Mouse (Mus musculus) heart, adult 2 months (tissue): ENCODE results near the gene Noct. TPM values are rescaled to one million over a fixed set of nuclear protein-coding genes. Genes with fewer than 3 reads are reported as not detected.
"Not testable (repeated sequence)": the region's sequence is repeated elsewhere in the genome, so short reads cannot be mapped to it uniquely, and the experiment has no call there.

ENCODE experiments used
- DNase-seq, 2 experiments: peaks; one replicate each; pipeline ENCODE4 v3.0.0; 2021
- H3K27ac ChIP-seq: fragments of 200-600 bp; 2 replicates; pipeline ENCODE4 v1.8.1; 2022
- H3K27me3 ChIP-seq: fragments of 200-500 bp; 2 replicates; pipeline ENCODE4 v1.6.1; 2012; ENCODE audit warnings: mild to moderate bottlenecking, low read length, inconsistent platforms, mixed read lengths; ENCODE audit not compliant: control insufficient read depth, insufficient read depth
- H3K36me3 ChIP-seq: fragments of 200-500 bp; 2 replicates; pipeline ENCODE4 v1.6.1; 2012; ENCODE audit warnings: low read length, inconsistent platforms; ENCODE audit not compliant: control insufficient read depth, insufficient read depth
- H3K4me1 ChIP-seq: fragments of 200-500 bp; 2 replicates; pipeline ENCODE4 v1.6.1; 2011; ENCODE audit warnings: low read length; ENCODE audit not compliant: control insufficient read depth, insufficient read depth
- H3K4me3 ChIP-seq: fragments of 200-600 bp; 2 replicates; pipeline ENCODE4 v1.8.1; 2022
- H3K79me2 ChIP-seq: fragments of 200-500 bp; replicated peaks from 2 replicates; pipeline ENCODE4 v1.6.1; 2012; ENCODE audit warnings: mild to moderate bottlenecking, inconsistent platforms, low read length, moderate library complexity, mixed read lengths; ENCODE audit not compliant: control insufficient read depth, insufficient read depth
- H3K9ac ChIP-seq: fragments of 200-500 bp; 2 replicates; pipeline ENCODE4 v1.6.1; 2012; ENCODE audit warnings: low read depth, mild to moderate bottlenecking, control low read depth, inconsistent platforms, low read length, mixed read lengths
- CTCF ChIP-seq: fragments of 200-600 bp; IDR thresholded peaks from 2 replicates; pipeline ENCODE4 v1.8.1; 2022; ENCODE audit warnings: antibody characterized with exemption, mild to moderate bottlenecking, moderate library complexity
- EP300 ChIP-seq: fragments of 200-500 bp; IDR thresholded peaks from 2 replicates; pipeline ENCODE4 v1.6.1; 2011; ENCODE audit warnings: low read depth, low read length, control low read depth; ENCODE audit not compliant: insufficient read depth
- POLR2A ChIP-seq: fragments of 200-500 bp; IDR thresholded peaks from 2 replicates; pipeline ENCODE4 v1.6.1; 2011; ENCODE audit warnings: mild to moderate bottlenecking, low read depth, low read length, control low read depth; ENCODE audit not compliant: insufficient read depth
- WGBS: fragments of 180-500 bp; shearing (Covaris S2); methylation state at CpG from one replicate; pipeline ENCODE4 v1.1.7; 2018; 5-methylcytosine and 5-hydroxymethylcytosine counted together
- intact Hi-C: fragments of 180-260 bp; cut with DNase I; formaldehyde crosslinking; loops from one replicate; pipeline ENCODE4 v1.15.1; 2025
- long read RNA-seq: library from polyadenylated mRNA; stranded (forward); transcript quantifications from one replicate; pipeline ENCODE4 v2.0.0, GENCODE M21; 2021
- polyA plus RNA-seq: library from polyadenylated mRNA; depleted of rRNA; stranded (reverse); fragments of >200 nt; gene quantifications from 2 replicates; pipeline ENCODE4 v1.2.3, GENCODE M21; 2012; rRNA removed
- total RNA-seq, 2 experiments: library from RNA; stranded (reverse); gene quantifications; 2 replicates each; pipeline ENCODE4 v1.2.3; 2021

The Noct gene
- total RNA-seq, result 10 to 100 TPM; 39.4 to 45.1 TPM
- 23.2 and 28.9 TPM in 2 replicates for polyA plus RNA-seq
- long read RNA-seq, transcript Noct-201 (3 exons, 3,059 nt), result major isoform, 49 of 50 reads
- long read RNA-seq, partial matches to known transcripts, result 0 of 50 reads
- long read RNA-seq, other reads (novel, unspliced or antisense), result 1 of 50 reads

DNA sequence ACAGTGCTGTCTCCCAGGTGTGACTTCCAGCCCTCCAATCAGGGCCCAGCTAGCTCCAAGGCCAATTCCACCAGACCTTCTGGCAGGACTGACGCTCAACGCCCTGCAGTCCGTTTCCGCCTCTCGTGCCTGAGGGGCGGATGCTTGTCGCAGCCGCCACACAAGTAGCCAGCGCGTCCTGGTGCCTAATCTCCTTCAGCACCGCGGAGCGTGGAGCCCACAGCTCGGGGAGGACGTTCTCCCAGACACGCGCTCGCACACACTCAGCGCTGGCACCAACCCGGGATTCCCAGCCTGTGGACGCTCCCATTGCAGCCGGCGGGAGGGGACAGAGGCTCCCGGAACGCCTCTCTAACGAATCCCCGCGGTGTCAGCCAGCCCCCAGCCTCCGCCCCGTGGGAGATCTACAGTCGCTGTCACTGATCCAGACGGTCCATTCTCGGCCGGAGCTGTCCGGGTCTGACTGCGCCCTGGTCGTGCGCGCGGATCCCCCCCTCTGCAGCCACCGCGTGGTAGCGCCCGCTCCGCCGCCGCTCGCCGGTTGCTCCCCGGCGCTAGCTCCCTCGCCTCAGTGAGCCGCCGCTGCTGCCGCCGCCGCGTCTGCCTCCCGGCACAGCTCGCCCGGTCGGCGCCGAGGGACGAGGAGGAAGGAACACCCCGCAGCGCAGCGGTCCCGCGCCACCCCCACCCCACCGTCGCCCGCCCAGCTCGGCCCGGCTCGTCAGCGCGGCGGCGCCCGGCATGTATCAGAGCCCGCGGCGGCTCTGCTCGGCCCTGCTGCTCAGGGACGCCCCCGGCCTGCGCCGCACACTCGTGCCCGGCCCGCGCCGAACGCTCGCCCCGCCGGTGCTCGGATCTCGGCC, at the start of gene Noct:
TSS of gene Noct (plus strand) at position 85 of the 863 bp plus-strand sequence.
- H3K9ac ChIP-seq, result peak within 1 kb of the TSS; percentile 91
- peaks cover 1% of the 10 kb centered on the region for H3K4me1 ChIP-seq
- peaks cover 2% of the 10 kb centered on the region; the same call in 1 of the 2 replicates for H3K79me2 ChIP-seq
- H3K36me3 ChIP-seq, result no peaks in the 10 kb centered on the region; the same call in 1 of the 2 replicates
- intact Hi-C loops, result loop anchor here (1.0 to 5.0 kb wide), 2 partner anchors 30 to 67 kb away; no protein-coding TSS in a partner anchor
- DNase-seq, result peak; percentile 91 to 93
- peak within 1 kb of the TSS; percentile 100 for H3K27ac ChIP-seq
- H3K4me3 ChIP-seq, result peak within 1 kb of the TSS; percentile 57
- no peaks in the 10 kb centered on the region for H3K27me3 ChIP-seq
- TF ChIP-seq POLR2A (peak; percentile 75), CTCF (no peak), EP300 (peak; percentile 91)
- WGBS, result under 1% methylated on average over 99 of the region's 100 CpGs

DNA sequence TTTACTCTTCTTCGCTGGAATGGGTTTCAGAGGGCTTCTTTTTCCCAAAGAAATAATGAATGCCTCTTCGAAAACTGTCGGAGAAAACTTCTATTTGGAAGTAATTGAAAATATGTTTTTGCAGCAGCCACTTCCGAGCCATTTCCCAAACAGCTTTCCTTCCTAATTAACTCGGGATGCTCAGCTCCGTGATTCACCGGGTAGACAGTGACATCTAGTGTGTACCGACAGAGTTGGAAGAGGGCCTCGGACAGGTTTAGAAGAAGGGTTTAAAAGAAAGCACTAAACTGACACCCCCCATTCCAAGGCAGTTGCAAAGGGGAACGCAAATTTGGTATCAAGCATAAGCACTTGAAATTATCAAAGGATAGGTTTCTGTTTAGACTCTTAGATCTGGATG, 46.1 kb upstream of the Noct start:
- H3K9ac ChIP-seq, result no peak overlapping the region
- no peaks in the 10 kb centered on the region for H3K27me3 ChIP-seq
- H3K36me3 ChIP-seq, result no peaks in the 10 kb centered on the region
- no peak overlapping the region for H3K27ac ChIP-seq
- 36% methylated on average over 10 of the region's 10 CpGs for WGBS
- no peak for DNase-seq
- H3K4me1 ChIP-seq, result peaks cover 1% of the 10 kb centered on the region; the same call in 1 of the 2 replicates
- no peak overlapping the region for H3K4me3 ChIP-seq
- intact Hi-C loops, result no loop called here
- no peaks in the 10 kb centered on the region for H3K79me2 ChIP-seq
- peak; percentile 58 for TF ChIP-seq CTCF
- TF ChIP-seq POLR2A, result no peak

DNA sequence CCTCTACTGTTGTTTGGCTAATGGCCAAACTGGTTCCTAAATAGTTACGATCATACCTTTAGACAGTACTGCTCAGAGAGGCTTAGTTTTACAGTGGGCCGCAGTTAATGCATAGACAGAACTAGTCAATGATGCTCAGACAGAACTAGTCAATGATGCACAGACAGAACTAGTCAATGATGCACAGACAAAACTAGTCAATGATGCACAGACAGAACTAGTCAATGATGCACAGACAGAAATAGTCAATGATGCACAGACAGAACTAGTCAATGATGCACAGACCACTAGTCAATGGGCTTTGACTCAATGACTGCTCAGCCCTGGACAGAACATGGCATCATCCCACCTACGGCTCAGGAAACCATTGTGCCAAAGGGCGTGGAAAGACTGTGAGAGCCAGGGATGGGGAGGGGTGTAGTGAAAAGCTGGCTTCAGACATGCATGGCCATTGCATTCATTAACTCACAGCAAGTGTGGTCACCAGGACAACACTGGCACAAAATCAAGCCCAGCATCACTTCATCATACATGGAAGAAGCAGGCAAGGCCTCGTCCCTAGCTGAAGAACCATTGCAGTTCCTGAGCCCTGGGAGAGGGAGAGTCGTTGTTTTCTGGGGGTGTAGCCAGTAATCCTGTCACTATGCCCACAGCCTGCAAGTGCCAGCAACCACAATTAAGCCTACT, 44.6 kb upstream of the Noct start:
- DNase-seq, result no peak
- no peak overlapping the region for H3K4me3 ChIP-seq
- H3K36me3 ChIP-seq, result peaks cover 3% of the 10 kb centered on the region
- no peaks in the 10 kb centered on the region for H3K79me2 ChIP-seq
- WGBS, result 84% methylated on average over 6 of the region's 6 CpGs
- intact Hi-C loops, result no loop called here
- no peak overlapping the region for H3K27ac ChIP-seq
- no peak overlapping the region for H3K9ac ChIP-seq
- peaks cover 2% of the 10 kb centered on the region; the same call in 1 of the 2 replicates for H3K4me1 ChIP-seq
- TF ChIP-seq POLR2A (no peak), CTCF (no peak), EP300 (no peak)
- H3K27me3 ChIP-seq, result no peaks in the 10 kb centered on the region

DNA sequence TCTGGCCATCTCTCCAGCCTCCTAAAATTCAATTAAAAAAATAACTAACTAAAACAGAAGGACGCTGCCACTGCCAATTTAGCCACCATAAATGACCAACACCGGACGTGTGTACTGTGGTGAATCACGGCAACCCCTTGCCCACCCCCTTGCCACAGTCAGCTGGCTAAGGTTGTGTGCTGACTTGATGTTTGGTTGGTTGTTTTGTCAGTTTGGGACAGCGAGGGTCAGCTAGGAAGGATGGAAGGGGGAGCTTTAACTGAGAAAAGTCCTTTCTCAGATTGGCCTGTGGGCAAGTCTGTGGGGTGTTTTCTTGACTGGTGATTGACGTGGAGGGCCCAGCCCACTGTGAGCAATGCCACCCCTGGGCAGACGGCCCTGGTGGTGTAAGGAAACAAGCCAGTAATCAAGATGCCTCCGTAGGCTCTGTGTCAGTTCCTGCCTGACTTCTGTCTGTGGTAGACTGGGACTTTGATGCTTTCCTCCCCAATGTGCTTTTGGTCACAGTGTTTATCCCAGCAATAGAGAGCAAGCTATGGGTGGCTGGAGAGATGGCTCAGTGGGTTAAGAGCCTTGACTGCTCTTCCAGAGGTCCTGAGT, 43.8 kb upstream of the Noct start:
- H3K4me1 ChIP-seq, result peaks cover 7% of the 10 kb centered on the region
- TF ChIP-seq CTCF (no peak), EP300 (no peak)
- intact Hi-C loops, result no loop called here

DNA sequence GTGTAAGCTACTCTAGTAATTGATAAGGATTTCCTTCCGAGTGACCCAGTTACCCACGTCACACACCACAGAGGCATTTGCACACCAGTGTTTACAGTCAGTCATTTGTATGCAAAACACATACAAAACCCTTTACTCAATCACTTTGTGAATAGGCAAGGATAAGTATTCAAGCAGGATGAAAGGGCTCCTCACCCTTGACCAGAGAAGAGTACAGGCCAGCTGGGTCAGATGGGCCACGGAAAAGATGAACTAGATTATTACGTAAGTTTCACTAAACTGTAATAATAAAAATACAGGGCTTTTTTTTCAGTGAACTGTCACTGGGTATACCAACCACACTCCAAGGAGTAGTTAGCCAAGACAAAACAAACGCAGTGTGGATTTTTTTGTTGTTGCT, 41.8 kb upstream of the Noct start:
- intact Hi-C loops, result no loop called here
- WGBS, result 81% methylated on average over 5 of the region's 5 CpGs
- TF ChIP-seq CTCF (no peak), EP300 (no peak), POLR2A (no peak)
- DNase-seq, result no peak
- Histone ChIP-seq H3K79me2 (no peaks in the 10 kb centered on the region), H3K27ac (no peak overlapping the region), H3K4me3 (no peak overlapping the region), H3K4me1 (peaks cover 7% of the 10 kb centered on the region), H3K9ac (no peak overlapping the region), H3K27me3 (no peaks in the 10 kb centered on the region), H3K36me3 (peaks cover 3% of the 10 kb centered on the region)

More for the DNA sequence above, 43.8 kb upstream of the Noct start:
- no peak for DNase-seq
- H3K79me2 ChIP-seq, result no peaks in the 10 kb centered on the region
- H3K4me3 ChIP-seq, result no peak overlapping the region
- no peak overlapping the region for H3K9ac ChIP-seq
- peaks cover 3% of the 10 kb centered on the region for H3K36me3 ChIP-seq
- 86% methylated on average over 8 of the region's 8 CpGs for WGBS
- H3K27ac ChIP-seq, result no peak overlapping the region
- no peaks in the 10 kb centered on the region for H3K27me3 ChIP-seq

DNA sequence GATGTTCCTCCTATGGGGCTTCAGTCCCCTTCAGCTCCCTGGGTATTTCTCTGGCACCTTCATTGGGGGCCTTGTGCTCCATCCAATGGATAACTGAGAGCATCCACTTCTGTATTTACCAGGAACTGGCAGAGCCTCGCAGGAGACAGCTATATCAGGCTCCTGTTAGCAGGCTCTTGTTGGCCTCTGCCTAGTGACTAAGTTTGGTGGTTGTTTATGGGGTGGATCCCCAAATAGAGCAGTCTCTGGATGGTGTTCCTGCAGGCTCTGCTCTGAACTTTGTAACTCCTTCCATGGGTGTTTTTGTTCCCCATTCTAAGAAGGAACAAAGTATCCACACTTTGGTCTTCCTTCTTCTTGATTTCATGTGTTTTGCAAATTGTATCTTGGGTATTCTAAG, 40.7 kb upstream of the Noct start:
- not testable (repeated sequence) for H3K27me3 ChIP-seq, DNase-seq
- H3K27ac ChIP-seq, result peak overlapping the region; percentile 59

DNA sequence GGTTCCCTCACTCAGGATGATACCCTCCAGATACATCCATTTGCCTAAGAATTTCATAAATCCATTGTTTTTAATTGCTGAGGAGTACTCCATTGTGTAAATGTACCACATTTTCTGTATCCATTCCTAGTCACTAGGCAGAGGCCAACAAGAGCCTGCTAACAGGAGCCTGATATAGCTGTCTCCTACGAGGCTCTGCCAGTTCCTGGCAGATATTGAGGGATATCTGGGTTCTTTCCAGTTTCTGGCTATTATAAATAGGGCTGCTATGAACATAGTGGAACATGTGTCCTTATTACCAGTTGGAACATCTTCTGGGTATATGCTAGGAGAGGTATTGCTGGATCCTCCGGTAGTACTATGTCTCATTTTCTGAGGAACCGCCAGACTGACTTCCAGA, 40.3 kb upstream of the Noct start:
- H3K79me2 ChIP-seq, H3K4me3 ChIP-seq, H3K27me3 ChIP-seq, DNase-seq, H3K9ac ChIP-seq, intact Hi-C loops, H3K36me3 ChIP-seq, H3K4me1 ChIP-seq: not testable (repeated sequence)
- 51% methylated on average over 3 of the region's 3 CpGs for WGBS
- peak overlapping the region; percentile 59 for H3K27ac ChIP-seq

More for the DNA sequence above, 40.7 kb upstream of the Noct start:
- 41% methylated on average over 1 of the region's 1 CpGs for WGBS
- H3K36me3 ChIP-seq, H3K9ac ChIP-seq, H3K4me3 ChIP-seq, H3K79me2 ChIP-seq, intact Hi-C loops, H3K4me1 ChIP-seq: not testable (repeated sequence)
